Mouse (Mus musculus) kidney, adult 2 months (tissue): ENCODE results near the gene Trim72. TPM values are rescaled to one million over a fixed set of nuclear protein-coding genes. Genes with fewer than 3 reads are reported as not detected.

Experiments used
- DNase-seq: peaks from one replicate; pipeline ENCODE4 v3.0.0; 2021
- H3K27ac ChIP-seq: fragments of 200-500 bp; 2 replicates; pipeline ENCODE4 v1.5.1; 2012; ENCODE audit warnings: low read depth, low read length, control low read depth, inconsistent platforms; ENCODE audit not compliant: insufficient read depth
- H3K27me3 ChIP-seq: fragments of 200-500 bp; replicated peaks from 2 replicates; pipeline ENCODE4 v1.6.1; 2012; ENCODE audit warnings: mild to moderate bottlenecking, moderate library complexity, low read length, inconsistent platforms; ENCODE audit not compliant: control insufficient read depth, insufficient read depth
- H3K36me3 ChIP-seq: fragments of 200-500 bp; 2 replicates; pipeline ENCODE4 v1.6.1; 2012; ENCODE audit warnings: mild to moderate bottlenecking, moderate library complexity, low read length, inconsistent platforms; ENCODE audit not compliant: control insufficient read depth, insufficient read depth
- H3K4me1 ChIP-seq: fragments of 200-500 bp; 2 replicates; pipeline ENCODE4 v1.6.1; 2011; ENCODE audit warnings: low read length; ENCODE audit not compliant: control insufficient read depth, insufficient read depth
- H3K4me3 ChIP-seq: fragments of 200-500 bp; 2 replicates; pipeline ENCODE4 v1.5.1; 2011; ENCODE audit warnings: mild to moderate bottlenecking, low read depth, low read length, control low read depth; ENCODE audit not compliant: insufficient read depth
- CTCF ChIP-seq: fragments of 200-500 bp; conservative IDR thresholded peaks from 2 replicates; pipeline ENCODE4 v1.5.1; 2011; ENCODE audit warnings: low read depth, mild to moderate bottlenecking, control low read depth, low read length, moderate library complexity, mixed read lengths; ENCODE audit not compliant: insufficient read depth, insufficient read length
- POLR2A ChIP-seq: fragments of 200-500 bp; IDR thresholded peaks from one replicate; pipeline ENCODE4 v1.6.1; 2011; ENCODE audit warnings: low read depth, low read length, control low read depth
- WGBS: fragments of 180-500 bp; shearing (Covaris S2); methylation state at CpG from one replicate; pipeline ENCODE4 v1.1.7; 2018; 5-methylcytosine and 5-hydroxymethylcytosine counted together
- polyA plus RNA-seq: library from polyadenylated mRNA; depleted of rRNA; stranded (reverse); fragments of >200 nt; gene quantifications from 2 replicates; pipeline ENCODE4 v1.2.3, GENCODE M21; 2012

Gene Trim72
- polyA plus RNA-seq, 1 experiment: 2.8 TPM

DNA sequence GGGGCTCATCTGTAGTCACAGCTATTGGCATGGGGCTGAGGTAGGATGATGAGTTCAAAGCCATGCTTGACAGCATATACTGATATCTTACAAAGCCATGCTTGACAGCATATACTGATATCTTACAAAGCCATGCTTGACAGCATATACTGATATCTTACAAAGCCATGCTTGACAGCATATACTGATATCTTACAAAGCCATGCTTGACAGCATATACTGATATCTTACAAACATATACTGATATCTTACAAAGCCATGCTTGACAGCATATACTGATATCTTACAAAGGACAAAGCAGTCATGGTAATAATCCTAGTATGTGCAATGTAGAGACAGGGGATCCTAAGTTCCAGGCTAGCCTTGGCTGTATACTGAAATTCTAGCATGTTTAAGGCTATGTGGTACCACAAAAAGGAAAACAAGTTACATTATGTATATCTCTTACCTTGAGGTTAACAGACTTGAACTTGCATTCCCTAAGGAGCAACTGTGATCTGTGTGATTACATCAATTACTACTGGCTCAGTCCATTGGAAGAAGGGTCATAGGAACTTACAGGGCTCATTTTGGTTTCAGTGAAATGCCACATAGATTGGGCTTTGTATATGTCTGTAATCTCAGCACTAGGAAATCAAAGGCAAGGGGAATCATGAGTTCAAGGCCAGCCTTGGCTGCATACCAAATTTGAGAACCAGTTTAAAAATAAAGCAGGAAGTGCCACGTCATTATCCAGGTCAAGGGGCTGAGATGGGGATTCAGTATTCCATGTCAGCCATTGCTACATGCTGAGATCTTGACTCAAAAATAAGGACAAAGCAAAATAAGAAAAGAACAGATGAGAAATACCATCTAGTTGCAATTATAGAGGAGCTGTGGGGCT is 3.4 kb upstream of the Trim72 start:
- Histone ChIP-seq H3K4me3 (no peak overlapping the region), H3K27me3 (no peaks in the 10 kb centered on the region), H3K27ac (no peak overlapping the region), H3K36me3 (no peaks in the 10 kb centered on the region), H3K4me1 (peaks cover 12% of the 10 kb centered on the region)
- TF ChIP-seq POLR2A (no peak), CTCF (no peak)
- WGBS: 42% methylated on average over 1 of the region's 1 CpGs
- no peak for DNase-seq

DNA sequence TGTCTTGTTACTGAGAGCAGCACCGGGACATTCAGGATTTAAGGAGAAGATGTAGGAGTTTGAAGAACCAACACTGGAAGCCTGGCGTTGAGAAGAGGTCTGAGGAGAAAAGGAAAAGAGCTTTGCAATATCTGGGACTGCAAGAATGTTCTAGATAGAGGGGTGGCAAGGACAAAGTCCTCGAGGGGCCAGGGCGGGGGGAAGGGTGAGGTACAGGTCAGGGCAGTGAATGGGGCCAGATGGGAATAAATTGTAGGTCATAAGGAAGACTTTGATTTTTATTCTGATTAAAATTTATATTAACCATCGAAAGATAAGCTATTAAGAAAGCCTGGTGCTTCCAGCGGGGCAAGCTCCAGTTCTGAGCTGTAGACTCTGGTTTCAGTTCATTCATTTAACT is 651 bp upstream of the Trim72 start:
- no peaks in the 10 kb centered on the region for H3K27me3 ChIP-seq
- no peak overlapping the region for H3K4me3 ChIP-seq
- no peak for DNase-seq
- TF ChIP-seq CTCF: no peak
- no peak for TF ChIP-seq POLR2A
- 77% methylated on average over 6 of the region's 6 CpGs for WGBS
- no peak overlapping the region for H3K27ac ChIP-seq
- H3K36me3 ChIP-seq: no peaks in the 10 kb centered on the region
- H3K4me1 ChIP-seq: peaks cover 16% of the 10 kb centered on the region

DNA sequence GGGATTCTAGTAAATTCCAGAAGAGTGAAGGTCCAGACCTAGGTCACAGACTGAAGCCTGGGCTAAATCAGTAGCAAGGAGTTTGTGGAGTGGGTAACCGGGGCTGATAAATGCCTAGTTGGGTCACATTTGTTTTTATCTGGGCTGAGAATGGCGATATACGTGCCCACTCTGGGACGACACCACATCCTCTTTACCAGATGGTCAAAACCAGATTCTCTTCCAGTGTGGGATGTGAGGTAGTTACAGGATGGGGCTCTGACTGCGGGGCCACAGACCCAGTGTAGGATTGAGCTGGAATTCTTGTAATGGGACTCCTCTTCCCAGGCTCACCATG is 369 bp downstream of the Trim72 start:
- no peaks in the 10 kb centered on the region for H3K36me3 ChIP-seq
- H3K4me3 ChIP-seq: peak overlapping the region; percentile 43; the same call in 1 of the 2 replicates
- TF ChIP-seq CTCF: no peak
- no peak for TF ChIP-seq POLR2A
- no peak for DNase-seq
- peak overlapping the region; percentile 78; the same call in 1 of the 2 replicates for H3K27ac ChIP-seq
- no peaks in the 10 kb centered on the region for H3K27me3 ChIP-seq
- peaks cover 16% of the 10 kb centered on the region for H3K4me1 ChIP-seq
- WGBS: 68% methylated on average over 5 of the region's 5 CpGs

DNA sequence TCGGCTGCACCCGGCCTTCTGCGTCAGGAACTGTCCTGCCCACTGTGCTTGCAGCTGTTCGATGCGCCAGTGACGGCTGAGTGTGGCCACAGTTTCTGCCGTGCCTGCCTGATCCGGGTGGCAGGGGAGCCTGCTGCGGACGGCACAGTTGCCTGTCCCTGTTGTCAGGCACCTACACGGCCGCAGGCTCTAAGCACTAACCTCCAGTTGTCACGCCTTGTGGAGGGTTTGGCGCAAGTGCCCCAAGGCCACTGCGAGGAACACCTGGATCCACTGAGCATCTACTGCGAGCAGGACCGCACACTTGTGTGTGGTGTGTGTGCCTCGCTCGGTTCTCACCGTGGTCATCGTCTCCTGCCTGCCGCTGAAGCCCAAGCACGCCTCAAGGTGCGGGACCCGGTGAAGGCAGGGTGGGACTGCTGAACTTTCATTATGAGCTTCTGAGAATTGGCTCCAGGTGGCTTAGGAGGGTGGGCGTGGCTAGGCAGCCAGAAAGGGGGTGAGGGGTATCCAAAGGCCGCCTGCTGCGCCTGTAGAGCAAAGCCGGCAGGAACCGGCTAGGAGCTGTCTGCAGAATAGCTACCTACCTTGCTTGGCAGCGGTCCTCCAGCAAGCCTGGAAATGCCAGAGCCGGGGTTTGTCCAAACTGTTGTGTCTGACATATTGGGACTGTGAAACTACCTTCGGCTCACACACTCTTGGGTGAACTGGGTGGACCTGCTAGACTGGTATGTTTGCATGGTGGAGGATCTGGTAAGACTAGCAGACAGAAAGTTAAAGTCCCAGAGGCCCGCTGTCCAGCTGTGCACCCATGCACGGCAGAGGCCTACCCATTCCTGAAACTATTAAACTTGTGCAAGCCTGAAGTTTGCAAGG is 976 bp downstream of the Trim72 start:
- no peaks in the 10 kb centered on the region for H3K36me3 ChIP-seq
- H3K27ac ChIP-seq: peak overlapping the region; percentile 78
- H3K4me3 ChIP-seq: peak overlapping the region; percentile 43
- TF ChIP-seq POLR2A: peak; percentile 15
- TF ChIP-seq CTCF: no peak
- peak; percentile 90 for DNase-seq
- WGBS: 26% methylated on average over 35 of the region's 35 CpGs
- peaks cover 16% of the 10 kb centered on the region for H3K4me1 ChIP-seq
- no peaks in the 10 kb centered on the region for H3K27me3 ChIP-seq

DNA sequence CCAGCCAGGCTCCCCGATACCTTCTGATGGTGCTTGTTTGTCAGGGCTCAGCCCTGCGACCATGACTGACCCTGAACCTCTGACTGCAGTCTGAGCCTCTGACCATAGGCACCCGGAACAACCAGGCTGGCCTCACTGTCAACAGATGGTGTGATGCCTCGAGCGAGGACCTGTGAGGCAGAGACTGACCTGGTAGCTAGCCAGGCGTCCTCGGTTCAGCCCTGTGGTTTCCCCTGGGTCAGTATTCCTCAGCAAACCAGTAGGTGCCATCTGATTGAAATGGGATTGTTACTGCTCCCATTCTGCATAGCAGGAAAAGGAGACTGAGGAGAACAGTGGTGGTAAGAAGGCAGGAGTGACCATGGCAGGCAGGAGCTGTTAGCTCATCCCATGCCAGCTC is 2.4 kb downstream of the Trim72 start:
- no peak overlapping the region for H3K27ac ChIP-seq
- H3K27me3 ChIP-seq: no peaks in the 10 kb centered on the region
- no peak overlapping the region for H3K4me3 ChIP-seq
- no peak for TF ChIP-seq CTCF
- peaks cover 16% of the 10 kb centered on the region for H3K4me1 ChIP-seq
- no peaks in the 10 kb centered on the region for H3K36me3 ChIP-seq
- 76% methylated on average over 7 of the region's 7 CpGs for WGBS
- DNase-seq: no peak

DNA sequence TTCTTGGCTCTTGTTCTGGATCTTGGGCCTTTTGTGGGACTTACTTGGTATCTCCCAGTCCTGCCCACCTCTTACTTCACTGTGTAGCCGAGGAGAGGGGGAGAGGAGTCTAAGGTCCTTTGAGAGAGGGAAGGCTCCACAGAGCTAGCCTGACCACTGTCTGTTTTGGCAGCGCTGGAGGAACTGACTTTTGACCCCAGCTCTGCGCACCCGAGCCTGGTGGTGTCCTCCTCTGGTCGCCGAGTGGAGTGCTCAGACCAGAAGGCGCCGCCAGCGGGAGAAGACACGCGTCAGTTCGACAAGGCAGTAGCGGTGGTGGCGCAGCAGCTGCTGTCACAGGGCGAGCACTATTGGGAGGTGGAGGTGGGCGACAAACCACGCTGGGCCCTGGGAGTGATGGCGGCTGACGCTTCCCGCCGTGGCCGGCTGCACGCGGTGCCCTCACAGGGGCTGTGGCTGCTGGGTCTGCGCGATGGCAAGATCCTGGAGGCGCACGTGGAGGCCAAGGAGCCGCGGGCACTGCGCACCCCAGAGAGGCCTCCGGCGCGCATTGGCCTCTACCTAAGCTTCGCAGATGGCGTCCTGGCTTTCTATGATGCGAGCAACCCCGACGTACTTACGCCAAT is 6.1 kb downstream of the Trim72 start:
- Histone ChIP-seq H3K27me3 (no peaks in the 10 kb centered on the region), H3K36me3 (no peaks in the 10 kb centered on the region), H3K4me1 (peaks cover 8% of the 10 kb centered on the region), H3K27ac (no peak overlapping the region), H3K4me3 (no peak overlapping the region)
- DNase-seq: peak; percentile 56
- 61% methylated on average over 40 of the region's 40 CpGs for WGBS
- TF ChIP-seq CTCF: no peak
